8 mouse cellular contexts compared by ENCODE assay signal in the genomic region with DNA sequence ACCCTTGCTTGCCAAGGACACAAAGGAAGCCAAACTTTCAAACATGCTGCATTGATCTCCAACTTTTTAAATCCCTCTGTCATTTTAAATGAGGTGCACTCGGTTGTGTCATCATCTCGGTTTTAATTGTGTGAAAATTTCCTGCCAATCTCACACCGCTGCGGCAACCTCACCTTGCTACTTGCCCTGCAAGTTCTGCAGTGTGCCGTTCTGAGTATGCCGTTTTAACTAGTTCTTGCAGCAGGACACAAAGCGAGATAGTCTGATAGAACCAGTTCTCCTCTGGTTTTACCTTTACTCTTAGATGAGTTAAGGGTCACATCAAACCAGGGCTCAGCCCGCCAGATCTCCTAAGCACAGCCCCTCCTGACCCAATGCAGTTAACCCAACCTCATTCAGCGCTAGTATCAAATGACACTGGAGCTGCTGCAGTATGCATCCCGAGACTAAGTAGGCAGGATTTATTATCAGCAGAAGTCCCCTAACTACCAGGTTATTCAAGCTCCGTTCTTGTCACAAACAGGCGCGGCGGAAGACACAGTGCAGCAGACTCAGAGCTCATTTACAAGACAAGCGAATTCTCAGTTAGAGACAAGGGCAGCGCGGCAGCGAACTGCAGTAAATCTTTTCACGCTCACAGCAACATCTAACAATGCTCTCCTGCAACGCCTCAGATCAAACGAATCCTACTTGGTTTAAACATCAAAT. TPM values are rescaled to one million over a fixed set of nuclear protein-coding genes. Genes with fewer than 3 reads are reported as not detected.
DNase-seq lines count a peak whose midpoint lies in the region; ATAC-seq and TF ChIP-seq lines count a peak whose summit lies in the region.
"Had no signal": no experiment of that assay in that cellular context is flagged by ENCODE, and none has a peak within 500 bp of the region (broad histone marks: within the 10 kb centered on the region; RNA-seq: fewer than 3 reads in every experiment).

No protein-coding gene starts in this region.

- H3K4me3 ChIP-seq in ES-Bruce4 (ENCODE audit: low read depth, low read length): no peak overlapping the region
- H3K4me3 ChIP-seq in embryonic facial prominence, embryonic 13.5 days: peak overlapping the region; percentile 37
- peak overlapping the region; percentile 25 for H3K4me3 ChIP-seq in neural tube, embryonic 14.5 days (ENCODE audit: low read depth, low read length)

- peak; percentile 27 for DNase-seq in Muller cell, postnatal 12 days (ENCODE audit: inconsistent ontology term)
- DNase-seq in layer of hippocampus, adult 18-20 months (ENCODE audit: low spot score in 2 of 2): peak; percentile 8 to 34
- no peak for DNase-seq in lung, postnatal 14 days

- no peak overlapping the region for H3K27ac ChIP-seq in ES-Bruce4 (ENCODE audit: insufficient read depth, low read length)
- no peak overlapping the region for H3K27ac ChIP-seq in embryonic facial prominence, embryonic 13.5 days
- H3K27ac ChIP-seq in neural tube, embryonic 14.5 days (ENCODE audit: low read depth, low read length): no peak overlapping the region

- 8% methylated on average over 21 of the region's 21 CpGs for WGBS in embryonic facial prominence, embryonic 13.5 days
- WGBS in neural tube, embryonic 14.5 days: 3% methylated on average over 21 of the region's 21 CpGs

- no peak for TF ChIP-seq POLR2A in ES-Bruce4 (IDR thresholded peaks at IDR 0.05; ENCODE audit: insufficient read depth, low read length)

- no peak for ATAC-seq in embryonic facial prominence, embryonic 13.5 days (ENCODE audit: insufficient number of reproducible peaks, insufficient read depth, low FRiP score, low TSS enrichment, low read depth)
- ATAC-seq in neural tube, embryonic 14.5 days (ENCODE audit: low read depth): peak; percentile 85
- no peak for ATAC-seq in inflammation-experienced regulatory T-cells, adult 6 months

- TF ChIP-seq CTCF in ES-Bruce4 (IDR thresholded peaks at IDR 0.05; ENCODE audit: low read depth, low read length): no peak

- no peaks in the 10 kb centered on the region for H3K27me3 ChIP-seq in ES-Bruce4 (ENCODE audit: control insufficient read depth, insufficient read depth, low read length, poor library complexity, severe bottlenecking)
- H3K27me3 ChIP-seq in embryonic facial prominence, embryonic 13.5 days: peaks cover 10% of the 10 kb centered on the region; the same call in 1 of the 2 replicates
- H3K27me3 ChIP-seq in neural tube, embryonic 14.5 days (ENCODE audit: control insufficient read depth, insufficient read depth, low read length): no peaks in the 10 kb centered on the region

- H3K36me3 ChIP-seq in ES-Bruce4 (ENCODE audit: control insufficient read depth, insufficient read depth, low read length, poor library complexity, severe bottlenecking): no peaks in the 10 kb centered on the region
- no peaks in the 10 kb centered on the region for H3K36me3 ChIP-seq in embryonic facial prominence, embryonic 13.5 days
- H3K36me3 ChIP-seq in neural tube, embryonic 14.5 days (ENCODE audit: control insufficient read depth, insufficient read depth, low read length): no peaks in the 10 kb centered on the region

- no peaks in the 10 kb centered on the region for H3K4me1 ChIP-seq in ES-Bruce4 (ENCODE audit: control insufficient read depth, insufficient read depth, low read length)
- H3K4me1 ChIP-seq in embryonic facial prominence, embryonic 13.5 days: peaks cover 13% of the 10 kb centered on the region
- H3K4me1 ChIP-seq in neural tube, embryonic 14.5 days (ENCODE audit: control insufficient read depth, insufficient read depth, low read length): no peaks in the 10 kb centered on the region

- no peaks in the 10 kb centered on the region for H3K9me3 ChIP-seq in ES-Bruce4 (replicated peaks; ENCODE audit: control insufficient read depth, insufficient read depth, low read length, poor library complexity, severe bottlenecking)
- no peaks in the 10 kb centered on the region for H3K9me3 ChIP-seq in embryonic facial prominence, embryonic 13.5 days
- H3K9me3 ChIP-seq in neural tube, embryonic 14.5 days (ENCODE audit: control insufficient read depth, low read length): no peaks in the 10 kb centered on the region

- no peak overlapping the region for H3K9ac ChIP-seq in ES-Bruce4 (ENCODE audit: low read depth, poor library complexity, severe bottlenecking)
- peak overlapping the region; percentile 51 for H3K9ac ChIP-seq in embryonic facial prominence, embryonic 13.5 days
- peak overlapping the region; percentile 0; the same call in 1 of the 2 replicates for H3K9ac ChIP-seq in neural tube, embryonic 14.5 days (replicated peaks; ENCODE audit: low read depth, low read length)

- TF ChIP-seq EP300 in ES-Bruce4 (IDR thresholded peaks at IDR 0.05; ENCODE audit: insufficient read depth, low read depth, low read length): 0 out of 2 replicates have a peak, but pooled peaks have one; percentile 51

- peak overlapping the region; percentile 63 for H3K4me2 ChIP-seq in embryonic facial prominence, embryonic 13.5 days
- peak overlapping the region; percentile 53 for H3K4me2 ChIP-seq in neural tube, embryonic 14.5 days (ENCODE audit: low read depth, low read length)

RNA-seq across cellular contexts. Expression of a gene that starts 0.7 kb away (rescaled TPM):
- polyA plus RNA-seq in ES-Bruce4 (2011; ENCODE audit: insufficient read depth, insufficient read length, low read depth, missing spikeins): 0.23 and 0.25 TPM in 2 replicates
- 1.4 and 1.7 TPM in 2 replicates for polyA plus RNA-seq in embryonic facial prominence, embryonic 13.5 days (2015; fragmentation: Nextera tagmentation; extraction: Ambion mirVana)
- total RNA-seq in layer of hippocampus, adult 18-20 months (2021): 10 to 100 TPM; 64.4 to 69.1 TPM
- 23.9 and 30.8 TPM in 2 replicates for polyA plus RNA-seq in neural tube, embryonic 14.5 days (2014; fragmentation: Nextera tagmentation; extraction: Ambion mirVana)
- polyA plus RNA-seq in inflammation-experienced regulatory T-cells, adult 6 months (2017; shearing (Covaris generic)): not detected
- polyA plus RNA-seq: liver, embryonic 16.5 days had no signal
